Mouse (Mus musculus): Measurements from ENCODE around the gene 4921509C19Rik.
"Not testable (repeated sequence)": the region's sequence is repeated elsewhere in the genome, so short reads cannot be mapped to it uniquely, and the experiment has no call there.

The 4921509C19Rik gene

GRCm38 (mm10) chr2:151476053-151476452, at the start of gene 4921509C19Rik:
4921509C19Rik (minus strand) TSS chr2:151476153.
- DNase-seq = not testable (repeated sequence)

GRCm38 (mm10) chr2:151525520-151525919, 49.6 kb upstream of the 4921509C19Rik start:
- no peak for DNase-seq

DNA sequence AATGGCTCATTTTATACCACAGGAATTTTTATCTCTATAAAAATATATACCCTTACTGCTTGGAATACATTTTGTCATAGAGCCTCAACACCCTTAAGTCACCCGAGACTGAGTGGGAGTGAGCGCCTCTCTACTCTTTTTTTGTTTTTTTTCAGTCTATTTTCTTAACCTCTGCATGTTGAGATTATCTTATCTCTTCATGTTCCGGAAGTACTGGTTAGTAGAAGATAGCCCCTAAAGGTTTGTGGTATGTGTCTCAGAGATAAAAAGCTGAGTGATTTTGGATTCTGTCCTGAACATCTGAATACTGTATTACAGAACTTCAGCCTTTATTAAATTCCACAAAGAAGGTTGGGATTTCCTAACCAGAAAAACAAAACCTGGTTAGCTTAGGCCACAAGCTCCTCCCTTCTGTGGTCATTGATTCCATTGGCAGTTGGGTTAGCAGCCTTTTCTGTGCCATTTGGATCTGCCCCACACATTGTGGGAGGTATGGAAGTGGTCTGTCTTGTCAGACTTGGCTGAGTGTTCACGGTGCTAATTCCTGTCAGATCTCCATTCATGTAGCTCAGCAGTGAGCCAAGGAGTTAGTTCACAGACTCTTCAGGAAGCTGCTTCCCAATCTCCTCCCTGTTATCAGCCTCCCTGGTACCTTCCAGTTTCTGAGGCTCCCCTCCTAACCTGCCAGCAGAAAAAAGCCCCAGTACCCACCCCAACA, 48.5 kb upstream of the 4921509C19Rik start:
- no peak for DNase-seq

GRCm38 (mm10) chr2:151519000-151519399, 43.0 kb upstream of the 4921509C19Rik start:
- no peak for DNase-seq

GRCm38 (mm10) chr2:151513525-151514285, 37.8 kb upstream of the 4921509C19Rik start:
- DNase-seq = no peak

DNA sequence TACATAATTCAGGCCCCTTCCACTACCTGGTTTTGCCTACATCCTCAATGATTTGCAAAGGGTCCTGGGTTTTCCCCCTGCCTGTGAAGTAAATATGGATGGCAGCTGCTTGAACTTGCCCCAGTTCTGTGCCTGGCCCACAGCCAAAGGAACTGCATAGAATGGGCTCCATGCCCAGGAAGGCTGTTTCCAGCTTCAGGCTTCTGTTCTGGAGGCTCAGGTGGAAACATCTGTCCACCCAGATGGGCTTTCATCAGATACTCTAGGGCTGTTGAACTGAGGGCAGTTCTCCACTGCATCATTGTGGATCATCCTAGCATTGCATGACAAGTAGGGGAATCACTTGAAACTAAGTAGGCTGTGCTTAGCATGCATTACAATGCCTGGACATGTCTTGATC, 36.2 kb upstream of the 4921509C19Rik start:
- peak; percentile 76 for DNase-seq

GRCm38 (mm10) chr2:151504226-151504625, 28.3 kb upstream of the 4921509C19Rik start:
- DNase-seq = no peak

DNA sequence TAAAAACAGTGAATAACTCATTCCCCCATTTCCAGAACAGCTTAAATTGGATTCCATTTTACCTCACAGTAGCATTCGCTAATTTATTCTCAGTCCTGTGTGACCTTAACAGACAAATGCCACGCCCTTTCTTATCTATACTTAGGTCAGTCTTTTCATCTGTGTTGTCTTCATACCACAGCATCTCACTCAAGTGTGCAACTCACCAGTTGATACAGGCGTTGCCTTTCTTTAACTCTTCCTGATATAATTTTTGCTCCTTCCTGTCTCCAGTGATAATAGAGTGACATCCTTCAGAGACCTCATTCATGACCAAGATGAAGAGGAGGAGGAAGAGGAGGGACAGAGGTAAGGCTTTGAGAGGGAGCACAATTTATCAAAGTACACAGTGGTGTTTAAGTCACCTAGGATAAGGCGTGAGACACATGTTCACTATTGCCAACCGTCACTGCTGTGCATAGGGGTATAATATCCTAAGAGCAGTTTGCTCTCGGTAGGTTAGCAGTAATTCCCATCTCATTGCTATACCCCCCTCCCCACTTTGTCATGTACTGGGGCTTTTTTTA, 24.6 kb upstream of the 4921509C19Rik start:
- no peak for DNase-seq

GRCm38 (mm10) chr2:151498358-151498757, 22.4 kb upstream of the 4921509C19Rik start:
- DNase-seq = no peak

- DNase-seq = peak; percentile 97
Measured at GRCm38 (mm10) chr2:151494035-151494803, 18.3 kb upstream of the 4921509C19Rik start, which contains the start of gene Nsfl1c. Nsfl1c (plus strand) TSS chr2:151494182.

DNA sequence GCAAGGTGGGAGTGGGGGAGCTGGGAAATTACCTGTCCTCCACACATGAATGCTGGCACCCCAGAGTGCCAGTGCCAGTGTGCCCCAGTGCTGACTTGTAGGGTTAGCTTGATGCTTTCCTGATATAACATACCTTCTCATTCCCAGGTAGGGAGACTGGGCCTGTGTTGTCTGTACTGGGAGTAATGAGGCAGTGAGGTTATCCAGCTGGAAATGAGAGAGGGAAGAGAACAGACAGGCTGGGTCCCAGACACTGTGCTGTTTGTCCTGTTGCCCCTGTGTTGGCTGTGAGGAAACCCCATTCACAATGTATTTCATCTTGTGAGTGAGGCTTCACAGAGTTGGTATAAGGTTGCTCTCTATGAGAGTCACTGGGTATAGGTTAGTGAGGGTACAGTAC, 10.5 kb upstream of the 4921509C19Rik start:
- DNase-seq = no peak

GRCm38 (mm10) chr2:151434971-151435370, 41.0 kb downstream of the 4921509C19Rik start:
- DNase-seq = not testable (repeated sequence)

- peak; percentile 2 for DNase-seq
Measured at GRCm38 (mm10) chr2:151434203-151434602, 41.8 kb downstream of the 4921509C19Rik start.

Data from lung, postnatal 10 days (tissue).